26 mouse cellular contexts compared by ENCODE assay signal in genomic region chr4:67547957-67548356, GRCm38 (mm10).
DNase-seq lines count a peak whose midpoint lies in the region; ATAC-seq and TF ChIP-seq lines count a peak whose summit lies in the region.
"Had no signal": no experiment of that assay in that cellular context is flagged by ENCODE, and none has a peak within 500 bp of the region (broad histone marks: within the 10 kb centered on the region; RNA-seq: fewer than 3 reads in every experiment).

No protein-coding gene starts in this region.

- H3K27me3 ChIP-seq in cerebellum, adult 2 months (ENCODE audit: control insufficient read depth, insufficient read depth, low read length) = no peaks in the 10 kb centered on the region
- H3K27me3 ChIP-seq: forebrain, embryonic 12.5 days; intestine, embryonic 15.5 days; liver, embryonic 12.5 days; megakaryocyte, embryonic 14.5 days; midbrain, embryonic 12.5 days; neural tube, embryonic 12.5 days had no signal

- TF ChIP-seq CTCF in cerebellum, adult 2 months (IDR thresholded peaks at IDR 0.05; ENCODE audit: borderline replicate concordance, insufficient read depth, low read depth, low read length) = no peak

- TF ChIP-seq POLR2A in cerebellum, adult 2 months (IDR thresholded peaks at IDR 0.05; ENCODE audit: borderline replicate concordance, insufficient read depth, low read length) = no peak

- H3K4me3 ChIP-seq in cerebellum, adult 2 months (replicated peaks; ENCODE audit: insufficient read depth, low read depth, low read length) = no peak overlapping the region
- H3K4me3 ChIP-seq: erythroblast, embryonic 14.5 days; forebrain, embryonic 12.5 days; intestine, embryonic 15.5 days; liver, embryonic 12.5 days; megakaryocyte, embryonic 14.5 days; midbrain, embryonic 12.5 days; myocyte; neural tube, embryonic 12.5 days had no signal

- H3K27ac ChIP-seq in cerebellum, adult 2 months (ENCODE audit: insufficient read depth, low read length) = no peak overlapping the region
- H3K27ac ChIP-seq: forebrain, embryonic 12.5 days; hindbrain, postnatal 0 days; intestine, embryonic 15.5 days; liver, embryonic 12.5 days; midbrain, embryonic 12.5 days; neural tube, embryonic 12.5 days had no signal

- WGBS in cerebellum, adult 2 months = 100% methylated on average over 1 of the region's 1 CpGs

- DNase-seq in right cerebral cortex, postnatal 10 days (ENCODE audit: low spot score in 2 of 2) = peak; percentile 20 to 24
- no peak for DNase-seq in right cerebral cortex, adult 18-20 months
- DNase-seq in cerebellum, adult 2 months = peak; percentile 79 to 87
- peak; percentile 83 to 84 for DNase-seq in cerebellum, postnatal 14 days
- DNase-seq in embryo, embryonic 11 days = no peak
- no peak for DNase-seq in adrenal gland, postnatal 36 days
- DNase-seq: adrenal gland, adult 2 months; gastrocnemius, postnatal 14 days; heart, postnatal 14 days; kidney, adult 2 months; kidney, postnatal 36 days; liver, postnatal 0 days; lung, postnatal 36 days; right cerebral cortex, postnatal 14 days; thymus, postnatal 4 days had no signal

- peaks cover 4% of the 10 kb centered on the region; the same call in 1 of the 2 replicates for H3K4me1 ChIP-seq in cerebellum, adult 2 months (ENCODE audit: control insufficient read depth, insufficient read depth, low read length)
- H3K4me1 ChIP-seq: forebrain, embryonic 12.5 days; intestine, embryonic 15.5 days; liver, embryonic 12.5 days; megakaryocyte, embryonic 14.5 days; midbrain, embryonic 12.5 days; neural tube, embryonic 12.5 days had no signal

- no peak for ATAC-seq in activated CD4-positive, CD25-positive, alpha-beta regulatory T cell, adult 4 months
- ATAC-seq: CD4-positive, CD25-positive, alpha-beta regulatory T cell, adult 4 months; hindbrain, postnatal 0 days; intestine, embryonic 15.5 days; liver, embryonic 12.5 days; liver, postnatal 0 days had no signal

Comparison
In these comparisons a context has a peak if more than half of its experiments do, and no peak if none do; other contexts are left out.
1. DNase-seq: peak in right cerebral cortex, postnatal 10 days (2 of 2), cerebellum, adult 2 months (2 of 2) and cerebellum, postnatal 14 days (2 of 2); none in right cerebral cortex, adult 18-20 months (single experiment), embryo, embryonic 11 days (single experiment) and adrenal gland, postnatal 36 days (0 of 2).